Mouse (Mus musculus) layer of hippocampus, postnatal 36 days (tissue): ENCODE results near the gene Il4. TPM values are rescaled to one million over a fixed set of nuclear protein-coding genes. Genes with fewer than 3 reads are reported as not detected.
"Not testable (repeated sequence)": the region's sequence is repeated elsewhere in the genome, so short reads cannot be mapped to it uniquely, and the experiment has no call there.

Experiments used
- DNase-seq, 2 experiments: peaks; one replicate each; pipeline ENCODE4 v3.0.0; 2022
- total RNA-seq, 2 experiments: library from RNA; stranded (reverse); gene quantifications; 2 replicates each; pipeline ENCODE4 v1.2.3; 2021

Gene Il4
- total RNA-seq, 2 experiments from 2014 or later = not detected

- DNase-seq = not testable (repeated sequence)
Observed at GRCm38 (mm10) chr11:53559980-53560379, 58.5 kb downstream of the Il4 start.

- not testable (repeated sequence) for DNase-seq
Observed at GRCm38 (mm10) chr11:53557992-53558391, 60.5 kb downstream of the Il4 start.

GRCm38 (mm10) chr11:53556529-53556928 is 61.9 kb downstream of the Il4 start:
- not testable (repeated sequence) for DNase-seq

Other genes starting within 250 kb of the Il4 start
- gene Leap2, start 195.5 kb downstream of the Il4 start, total RNA-seq = not detected
- gene Uqcrq, start 187.8 kb downstream of the Il4 start, total RNA-seq = 100 to 1,000 TPM; 411 to 419 TPM
- gene Gdf9, start 187.6 kb downstream of the Il4 start, total RNA-seq = 1 to 10 TPM in 1 of 2 experiments, under 1 TPM in 1; 1.00 to 1.0 TPM
- under 1 TPM; 0.15 to 0.33 TPM for gene Gm10447, start 161.6 kb downstream of the Il4 start, total RNA-seq
- 1 to 10 TPM; 3.5 to 4.4 TPM for gene Shroom1, start 161.5 kb downstream of the Il4 start, total RNA-seq
- gene Gm9837, start 148.2 kb downstream of the Il4 start, total RNA-seq = under 1 TPM in 1 of 2 experiments, not detected in 1; 0.56 TPM
- 1 to 10 TPM; 2.3 TPM for gene Gm9945, start 138.5 kb downstream of the Il4 start, total RNA-seq
- gene Sowaha, start 138.4 kb downstream of the Il4 start, total RNA-seq = 100 to 1,000 TPM; 140 to 143 TPM
- 100 to 1,000 TPM; 256 to 257 TPM for gene Sept8, start 99.4 kb downstream of the Il4 start, total RNA-seq
- gene Kif3a, start 51.3 kb downstream of the Il4 start, total RNA-seq = 100 to 1,000 TPM; 131 to 139 TPM
- not detected for gene Il13, start 16.0 kb upstream of the Il4 start, total RNA-seq
- 10 to 100 TPM; 11.0 to 11.4 TPM for gene Rad50, start 88.7 kb upstream of the Il4 start, total RNA-seq
- gene Il5, start 102.1 kb upstream of the Il4 start, total RNA-seq = not detected
- 1 to 10 TPM; 7.4 to 7.5 TPM for gene Irf1, start 151.3 kb upstream of the Il4 start, total RNA-seq
- 1 to 10 TPM; 1.0 TPM for gene Gm17334, start 154.5 kb upstream of the Il4 start, total RNA-seq
- 1 to 10 TPM; 8.0 to 9.5 TPM for gene Gm12216, start 240.6 kb upstream of the Il4 start, total RNA-seq